ENCODE assay signal across 9 mouse cellular contexts in genomic region chr14:46880935-46881334, GRCm38 (mm10). TPM values are rescaled to one million over a fixed set of nuclear protein-coding genes. Genes with fewer than 3 reads are reported as not detected.
DNase-seq lines count a peak whose midpoint lies in the region; ATAC-seq and TF ChIP-seq lines count a peak whose summit lies in the region.
"Had no signal": no experiment of that assay in that cellular context is flagged by ENCODE, and none has a peak within 500 bp of the region (broad histone marks: within the 10 kb centered on the region; RNA-seq: fewer than 3 reads in every experiment).

No protein-coding gene starts in this region.

- peak; percentile 89 for TF ChIP-seq CTCF in lung, postnatal 0 days (IDR thresholded peaks at IDR 0.05)

- 0 out of 2 replicates have a peak, but pooled peaks cover 7% of the 10 kb centered on the region for H3K27me3 ChIP-seq in heart, embryonic 10.5 days (ENCODE audit: insufficient read depth, poor library complexity, severe bottlenecking)
- H3K27me3 ChIP-seq in lung, postnatal 0 days (replicated peaks; ENCODE audit: insufficient read depth, low read length): no peaks in the 10 kb centered on the region

- no peak overlapping the region for H3K27ac ChIP-seq in heart, embryonic 10.5 days
- H3K27ac ChIP-seq in lung, postnatal 0 days (ENCODE audit: low read length): no peak overlapping the region
- H3K27ac ChIP-seq: liver, embryonic 13.5 days had no signal

- H3K4me2 ChIP-seq in lung, postnatal 0 days (replicated peaks; ENCODE audit: low read depth, low read length): peak overlapping the region; percentile 97; the same call in 1 of the 2 replicates

- H3K4me3 ChIP-seq in heart, embryonic 10.5 days: peak overlapping the region; percentile 85
- no peak overlapping the region for H3K4me3 ChIP-seq in lung, postnatal 0 days (ENCODE audit: low read depth, low read length)
- H3K4me3 ChIP-seq: liver, embryonic 13.5 days had no signal

- ATAC-seq in common myeloid progenitor, adult 5-6 weeks (replicated peaks; ENCODE audit: low read depth, poor library complexity, severe bottlenecking): peak; percentile 65
- no peak for ATAC-seq in lung, postnatal 0 days

- no peak overlapping the region for H3K9ac ChIP-seq in lung, postnatal 0 days (replicated peaks; ENCODE audit: low read depth)
- H3K9ac ChIP-seq: liver, embryonic 13.5 days had no signal

- no peak for TF ChIP-seq EP300 in lung, postnatal 0 days (IDR thresholded peaks at IDR 0.05)

- 4% methylated on average over 10 of the region's 10 CpGs for WGBS in heart, embryonic 10.5 days
- 9% methylated on average over 10 of the region's 10 CpGs for WGBS in lung, postnatal 0 days

- H3K9me3 ChIP-seq in heart, embryonic 10.5 days: no peaks in the 10 kb centered on the region
- H3K9me3 ChIP-seq in lung, postnatal 0 days (ENCODE audit: low read length): no peaks in the 10 kb centered on the region
- H3K9me3 ChIP-seq: liver, embryonic 13.5 days had no signal

- H3K36me3 ChIP-seq in heart, embryonic 10.5 days: no peaks in the 10 kb centered on the region
- H3K36me3 ChIP-seq in lung, postnatal 0 days (ENCODE audit: insufficient read depth, low read length): no peaks in the 10 kb centered on the region
- H3K36me3 ChIP-seq: liver, embryonic 13.5 days had no signal

- peaks cover 25% of the 10 kb centered on the region for H3K4me1 ChIP-seq in heart, embryonic 10.5 days
- 0 out of 2 replicates have a peak, but pooled peaks cover 2% of the 10 kb centered on the region for H3K4me1 ChIP-seq in lung, postnatal 0 days (ENCODE audit: insufficient read depth, low read depth, low read length)

- DNase-seq in adrenal gland, adult (ENCODE audit: inconsistent age in 2 of 2, low spot score in 1 of 2): peak; percentile 67 to 91
- DNase-seq in adrenal gland, postnatal 4 days (ENCODE audit: low spot score in 2 of 2): no peak
- DNase-seq in NIH3T3 (ENCODE audit: low read depth): peak; percentile 71
- DNase-seq in heart, embryonic 10.5 days (ENCODE audit: low spot score): no peak
- DNase-seq in kidney, postnatal 10 days: peak; percentile 83
- DNase-seq in lung, postnatal 0 days (ENCODE audit: low spot score): peak; percentile 82
- peak; percentile 7 to 33 for DNase-seq in right cerebral cortex, postnatal 36 days (ENCODE audit: low spot score in 2 of 2)
- DNase-seq: liver, embryonic 13.5 days had no signal

RNA-seq across cellular contexts. Expression of gene Samd4, which starts 1.7 kb away (rescaled TPM):
- total RNA-seq in adrenal gland, postnatal 4 days (2021): 10 to 100 TPM; 20.5 to 24.6 TPM
- 0.15 and 0.18 TPM in 2 replicates for total RNA-seq in common myeloid progenitor, adult 5-6 weeks (2017)
- polyA plus RNA-seq in heart, embryonic 10.5 days (2016; fragmentation: Nextera tagmentation; extraction: Ambion mirVana): 11.1 and 17.0 TPM in 2 replicates
- polyA plus RNA-seq in lung, postnatal 0 days (2015; fragmentation: Nextera tagmentation; extraction: Ambion mirVana): 6.3 and 7.9 TPM in 2 replicates

RNA-seq across cellular contexts. Expression of gene Cgrrf1, which starts 49.0 kb away (rescaled TPM):
- 10 to 100 TPM; 34.9 to 36.8 TPM for total RNA-seq in adrenal gland, postnatal 4 days (2021)
- 11.5 and 21.0 TPM in 2 replicates for total RNA-seq in common myeloid progenitor, adult 5-6 weeks (2017)
- 30.1 and 33.8 TPM in 2 replicates for polyA plus RNA-seq in heart, embryonic 10.5 days (2016; fragmentation: Nextera tagmentation; extraction: Ambion mirVana)
- 54.6 and 54.8 TPM in 2 replicates for polyA plus RNA-seq in lung, postnatal 0 days (2015; fragmentation: Nextera tagmentation; extraction: Ambion mirVana)

RNA-seq across cellular contexts. Expression of gene Gmfb, which starts 58.9 kb away (rescaled TPM):
- total RNA-seq in adrenal gland, postnatal 4 days (2021): 100 to 1,000 TPM; 106 to 108 TPM
- 79.2 and 94.4 TPM in 2 replicates for total RNA-seq in common myeloid progenitor, adult 5-6 weeks (2017)
- polyA plus RNA-seq in heart, embryonic 10.5 days (2016; fragmentation: Nextera tagmentation; extraction: Ambion mirVana): 73.6 and 75.6 TPM in 2 replicates
- 42.1 and 47.8 TPM in 2 replicates for polyA plus RNA-seq in lung, postnatal 0 days (2015; fragmentation: Nextera tagmentation; extraction: Ambion mirVana)

Comparison
In these comparisons a context has a peak if more than half of its experiments do, and no peak if none do; other contexts are left out.
1. DNase-seq: peak in adrenal gland, adult (2 of 2), NIH3T3 (single experiment), kidney, postnatal 10 days (single experiment), lung, postnatal 0 days (single experiment) and right cerebral cortex, postnatal 36 days (2 of 2); none in adrenal gland, postnatal 4 days (0 of 2) and heart, embryonic 10.5 days (single experiment).
2. RNA of gene Samd4, which starts 1.7 kb away (total RNA-seq): 20.5 to 24.6 TPM in adrenal gland, postnatal 4 days; 0.15 to 0.18 TPM in common myeloid progenitor, adult 5-6 weeks; every median in the first group is over 10 times any median in the second.